Mouse (Mus musculus) olfactory bulb, adult 2 months (tissue): ENCODE measurements around the gene Tcf15.

Experiments used
- CTCF ChIP-seq: fragments of 200-500 bp; IDR thresholded peaks from 2 replicates; pipeline ENCODE4 v1.5.1; 2012; ENCODE audit warnings: low read depth, mild to moderate bottlenecking, low read length, moderate library complexity; ENCODE audit not compliant: insufficient read depth
- POLR2A ChIP-seq: fragments of 200-500 bp; IDR thresholded peaks from 2 replicates; pipeline ENCODE4 v1.6.1; 2012; ENCODE audit warnings: mild to moderate bottlenecking, low read depth, low read length, moderate library complexity; ENCODE audit not compliant: insufficient read depth

GRCm38 (mm10) chr2:152197301-152197712, 53.9 kb downstream of the Tcf15 start:
- 0 out of 2 replicates have a peak, but pooled peaks have one; percentile 24 for TF ChIP-seq CTCF
- no peak for TF ChIP-seq POLR2A
